Mouse (Mus musculus) heart, embryonic 10.5 days (tissue): ENCODE results near the gene Lrrc1. TPM values are rescaled to one million over a fixed set of nuclear protein-coding genes. Genes with fewer than 3 reads are reported as not detected.

ENCODE experiments used
- DNase-seq: peaks from one replicate; pipeline ENCODE4 v3.0.0-alpha.2; 2017; ENCODE audit warnings: low spot score
- H3K27ac ChIP-seq: fragments of 300-500 bp; sonication (generic); 2 replicates; pipeline ENCODE4 v1.5.1; 2016; ENCODE audit warnings: mild to moderate bottlenecking
- H3K27me3 ChIP-seq: fragments of 300-500 bp; sonication (generic); 2 replicates; pipeline ENCODE4 v1.6.1; 2016; ENCODE audit warnings: mild to moderate bottlenecking; ENCODE audit not compliant: poor library complexity, insufficient read depth, severe bottlenecking
- H3K36me3 ChIP-seq: fragments of 300-500 bp; sonication (generic); 2 replicates; pipeline ENCODE4 v1.6.1; 2016; ENCODE audit warnings: mild to moderate bottlenecking, moderate library complexity
- H3K4me1 ChIP-seq: fragments of 300-500 bp; sonication (generic); 2 replicates; pipeline ENCODE4 v1.6.1; 2016; ENCODE audit warnings: mild to moderate bottlenecking
- H3K4me3 ChIP-seq: fragments of 300-500 bp; sonication (generic); 2 replicates; pipeline ENCODE4 v1.5.1; 2016; ENCODE audit warnings: mild to moderate bottlenecking, moderate library complexity
- H3K9me3 ChIP-seq: fragments of 300-500 bp; sonication (generic); 2 replicates; pipeline ENCODE4 v1.6.1; 2016; ENCODE audit warnings: mild to moderate bottlenecking, moderate library complexity
- WGBS: fragments of 180-500 bp; shearing (Covaris S2); methylation state at CpG from one replicate; pipeline ENCODE4 v1.1.7; 2016; 5-methylcytosine and 5-hydroxymethylcytosine counted together
- microRNA-seq: library from miRNA; unstranded; fragments of <30 nt; microRNA quantifications from one replicate; pipeline ENCODE4, GENCODE M21; 2017
- polyA plus RNA-seq: library from polyadenylated mRNA; unstranded; fragments of >200 nt; fragmentation: Nextera tagmentation; extraction: Ambion mirVana; gene quantifications from 2 replicates; pipeline ENCODE4 v1.2.1, GENCODE M21; 2016

The Lrrc1 gene
- polyA plus RNA-seq, 1 experiment from 2014 or later = 13.5 TPM

DNA sequence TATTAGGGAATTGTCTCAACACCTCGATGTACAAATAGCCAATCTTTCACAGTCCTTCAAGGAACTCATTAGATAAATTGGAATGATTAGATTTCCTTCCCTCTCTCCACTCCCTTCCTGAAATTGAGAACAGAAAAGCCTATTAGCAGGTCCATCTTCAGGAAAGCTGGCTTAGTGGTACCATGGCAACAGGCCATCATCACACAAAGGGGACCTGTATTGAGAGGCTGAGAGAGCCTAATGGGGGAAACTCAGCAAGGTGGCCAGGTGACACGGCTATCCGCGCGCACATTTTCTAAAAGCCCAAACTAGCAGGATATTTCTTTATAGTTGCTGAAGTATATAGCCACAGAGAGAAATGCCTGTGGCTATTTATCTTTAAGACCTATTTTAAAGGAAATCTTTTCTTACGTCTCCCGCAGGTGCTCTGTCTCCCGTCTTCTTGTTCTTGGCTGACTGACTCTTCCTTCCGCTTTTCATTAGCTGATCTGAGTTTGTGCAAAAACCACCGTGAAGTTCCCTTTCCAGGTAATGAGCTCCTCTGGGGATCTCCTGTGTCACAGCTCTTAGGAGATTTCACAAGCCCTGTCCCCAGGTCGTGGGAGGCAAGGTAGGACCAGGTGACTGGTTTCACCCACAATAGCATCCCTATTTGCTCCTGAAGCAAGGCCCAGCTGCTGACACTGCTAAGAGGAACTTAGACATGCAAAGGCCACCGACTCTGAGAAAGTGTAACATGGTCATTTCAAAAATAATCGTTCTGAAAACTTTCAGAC is 145.6 kb downstream of the Lrrc1 start:
- Histone ChIP-seq H3K27me3 (no peaks in the 10 kb centered on the region), H3K9me3 (no peaks in the 10 kb centered on the region), H3K4me3 (no peak overlapping the region), H3K36me3 (no peaks in the 10 kb centered on the region), H3K4me1 (no peaks in the 10 kb centered on the region), H3K27ac (no peak overlapping the region)
- no peak for DNase-seq
- WGBS = 74% methylated on average over 13 of the region's 13 CpGs

DNA sequence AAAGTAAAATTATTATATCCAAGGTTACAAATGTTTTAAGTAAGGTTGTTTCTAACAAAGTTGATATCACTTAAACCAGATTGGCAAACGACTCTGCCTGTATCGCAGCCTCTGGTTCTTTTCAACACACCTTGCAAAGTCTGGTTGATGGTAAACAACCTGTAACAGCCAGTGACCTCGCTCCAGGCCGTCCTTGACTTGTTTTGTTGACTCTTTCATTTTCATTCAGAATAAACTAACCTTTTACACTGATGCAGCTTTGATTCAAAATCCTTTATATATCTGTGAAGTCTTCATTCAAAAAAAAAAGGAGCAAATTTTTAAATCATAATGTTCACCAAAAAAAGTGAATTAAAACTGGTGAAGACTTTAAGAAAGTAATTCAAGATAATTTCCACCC is 147.6 kb downstream of the Lrrc1 start:
- Histone ChIP-seq H3K36me3 (no peaks in the 10 kb centered on the region), H3K9me3 (no peaks in the 10 kb centered on the region), H3K27me3 (no peaks in the 10 kb centered on the region), H3K4me3 (no peak overlapping the region), H3K4me1 (no peaks in the 10 kb centered on the region), H3K27ac (no peak overlapping the region)
- no peak for DNase-seq
- 64% methylated on average over 4 of the region's 4 CpGs for WGBS

DNA sequence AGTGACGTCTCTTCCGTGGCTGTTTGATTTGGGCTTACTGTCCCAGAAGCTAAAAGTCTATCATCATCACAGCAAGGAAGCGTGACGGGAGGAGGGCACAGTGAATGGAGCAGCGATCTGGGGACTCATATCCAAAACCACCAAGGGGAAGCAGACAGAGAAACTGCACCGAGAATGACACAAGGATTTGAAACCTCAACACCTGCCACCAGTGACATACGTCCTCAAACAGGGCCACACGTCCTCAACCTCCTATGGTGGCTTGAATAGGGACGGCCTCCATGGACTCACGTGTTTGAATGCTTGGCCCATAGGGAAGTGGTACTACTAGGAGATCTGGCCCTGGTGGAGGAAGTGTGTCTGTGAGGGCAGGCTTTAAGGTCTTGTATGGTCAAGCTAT is 153.4 kb downstream of the Lrrc1 start:
- no peaks in the 10 kb centered on the region for H3K36me3 ChIP-seq
- no peaks in the 10 kb centered on the region for H3K27me3 ChIP-seq
- peaks cover 3% of the 10 kb centered on the region; the same call in 1 of the 2 replicates for H3K4me1 ChIP-seq
- H3K4me3 ChIP-seq = no peak overlapping the region
- 89% methylated on average over 10 of the region's 10 CpGs for WGBS
- no peaks in the 10 kb centered on the region for H3K9me3 ChIP-seq
- DNase-seq = no peak
- H3K27ac ChIP-seq = no peak overlapping the region

DNA sequence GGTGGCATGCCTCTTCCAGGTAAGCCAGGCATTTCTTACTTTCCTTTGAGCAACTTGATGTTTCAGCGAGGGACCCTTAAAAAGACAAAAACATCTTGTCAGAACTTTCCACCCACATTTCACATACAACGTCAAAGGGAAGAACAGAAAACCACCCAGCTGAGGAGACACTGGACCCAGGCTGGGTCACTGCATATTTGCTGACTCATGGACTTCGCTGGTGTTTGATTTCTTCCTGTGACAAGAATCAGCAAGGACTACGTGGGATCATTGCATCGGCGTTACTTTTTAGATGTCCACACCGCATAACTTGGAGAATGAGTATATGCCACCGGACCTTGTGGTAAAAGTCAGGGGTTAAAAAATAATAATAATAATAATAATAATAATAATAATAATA is 155.7 kb downstream of the Lrrc1 start:
- no peak overlapping the region for H3K4me3 ChIP-seq
- DNase-seq = no peak
- H3K27ac ChIP-seq = no peak overlapping the region
- no peaks in the 10 kb centered on the region for H3K27me3 ChIP-seq
- H3K9me3 ChIP-seq = no peaks in the 10 kb centered on the region
- H3K4me1 ChIP-seq = peaks cover 17% of the 10 kb centered on the region
- no peaks in the 10 kb centered on the region for H3K36me3 ChIP-seq
- 89% methylated on average over 8 of the region's 8 CpGs for WGBS

DNA sequence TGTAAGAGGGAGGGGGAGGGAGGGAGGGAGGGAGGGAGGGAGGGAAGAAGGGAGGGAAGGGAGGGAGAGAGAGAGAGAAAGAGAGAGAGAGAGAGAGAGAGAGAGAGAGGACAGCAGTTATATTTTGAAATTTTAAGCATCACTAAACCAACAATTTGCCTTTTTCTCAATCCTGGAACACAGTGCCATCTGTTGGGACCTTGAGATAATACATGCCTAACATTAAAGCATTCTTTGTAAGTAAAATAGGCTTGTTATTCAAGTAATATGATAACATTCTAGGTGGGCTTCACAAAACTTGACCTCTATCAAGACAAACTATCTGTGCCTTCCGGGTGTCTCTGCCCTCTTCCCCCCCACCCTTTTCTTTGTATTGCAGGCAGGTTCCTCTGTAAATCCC is 157.9 kb downstream of the Lrrc1 start:
- H3K4me1 ChIP-seq = peaks cover 26% of the 10 kb centered on the region
- 31% methylated on average over 1 of the region's 1 CpGs for WGBS
- no peaks in the 10 kb centered on the region for H3K27me3 ChIP-seq
- no peaks in the 10 kb centered on the region for H3K9me3 ChIP-seq
- no peak overlapping the region for H3K27ac ChIP-seq
- no peak for DNase-seq
- H3K4me3 ChIP-seq = no peak overlapping the region
- H3K36me3 ChIP-seq = no peaks in the 10 kb centered on the region

DNA sequence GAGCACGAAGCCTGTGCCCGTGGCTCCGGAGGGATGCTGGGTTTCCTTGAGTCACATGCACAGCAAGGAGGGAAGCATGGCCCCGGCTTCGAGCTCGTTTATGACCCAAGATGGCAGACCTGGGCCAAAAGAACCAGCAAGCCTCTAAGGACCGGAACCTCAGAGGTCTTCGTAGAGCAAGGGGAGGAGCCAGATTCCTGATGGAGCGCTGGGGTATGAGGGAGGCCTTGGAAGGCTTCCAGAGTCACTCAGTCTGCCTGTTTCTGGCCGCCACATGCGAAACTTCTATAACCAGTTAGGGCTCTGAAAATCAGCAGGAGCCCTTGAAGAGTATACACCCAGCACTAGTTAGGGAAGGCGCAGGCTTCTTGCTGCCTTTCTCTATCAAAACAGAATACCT is 159.1 kb downstream of the Lrrc1 start:
- Histone ChIP-seq H3K36me3 (no peaks in the 10 kb centered on the region), H3K27ac (peak overlapping the region; percentile 53), H3K9me3 (no peaks in the 10 kb centered on the region), H3K4me1 (peaks cover 26% of the 10 kb centered on the region), H3K4me3 (peak overlapping the region; percentile 34), H3K27me3 (no peaks in the 10 kb centered on the region)
- DNase-seq = no peak
- WGBS = 67% methylated on average over 12 of the region's 12 CpGs

DNA sequence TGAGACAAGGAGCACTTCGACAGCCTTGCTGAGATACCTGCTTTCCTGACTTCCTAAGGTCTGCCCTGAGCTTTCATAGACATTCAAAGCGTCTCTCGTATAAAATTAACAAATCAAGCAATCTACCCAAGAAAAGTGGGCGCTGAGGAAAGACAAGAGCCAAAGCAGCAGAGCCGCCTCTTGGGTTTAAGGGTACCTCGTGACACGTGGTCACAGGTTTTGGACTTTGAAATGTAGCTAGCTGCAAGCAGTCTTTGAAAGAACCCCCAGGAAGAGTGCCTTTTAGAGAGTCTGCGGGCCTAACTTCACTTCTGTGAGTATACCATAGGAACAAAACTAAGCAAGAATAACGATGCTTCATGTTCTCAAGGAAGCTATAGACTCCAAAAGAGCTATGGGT is 160.0 kb downstream of the Lrrc1 start:
- Histone ChIP-seq H3K27ac (no peak overlapping the region), H3K4me3 (no peak overlapping the region), H3K9me3 (no peaks in the 10 kb centered on the region), H3K27me3 (no peaks in the 10 kb centered on the region), H3K36me3 (no peaks in the 10 kb centered on the region), H3K4me1 (peaks cover 26% of the 10 kb centered on the region)
- no peak for DNase-seq
- WGBS = 80% methylated on average over 9 of the region's 9 CpGs

DNA sequence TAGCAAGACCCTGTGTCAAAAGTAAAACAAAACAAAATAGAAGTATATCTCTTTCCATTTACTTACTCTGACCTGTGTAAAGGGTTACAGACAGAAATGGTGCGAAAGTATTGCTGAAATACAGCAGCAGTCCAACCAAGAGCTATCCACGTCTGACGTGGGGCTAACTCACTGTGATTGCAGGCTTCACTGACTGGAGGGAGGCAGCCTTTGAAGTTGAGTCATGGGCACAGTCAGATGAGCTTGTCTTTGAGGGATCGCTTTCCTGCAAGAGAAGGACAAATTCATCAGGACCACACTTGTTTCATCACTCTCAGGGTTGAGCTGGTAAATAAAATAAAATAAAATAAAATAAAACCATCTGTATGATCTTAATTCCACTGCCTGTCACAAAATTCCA is 160.7 kb downstream of the Lrrc1 start:
- Histone ChIP-seq H3K27me3 (no peaks in the 10 kb centered on the region), H3K9me3 (no peaks in the 10 kb centered on the region), H3K27ac (no peak overlapping the region), H3K4me3 (no peak overlapping the region), H3K4me1 (peaks cover 26% of the 10 kb centered on the region), H3K36me3 (no peaks in the 10 kb centered on the region)
- DNase-seq = no peak
- 68% methylated on average over 4 of the region's 4 CpGs for WGBS

DNA sequence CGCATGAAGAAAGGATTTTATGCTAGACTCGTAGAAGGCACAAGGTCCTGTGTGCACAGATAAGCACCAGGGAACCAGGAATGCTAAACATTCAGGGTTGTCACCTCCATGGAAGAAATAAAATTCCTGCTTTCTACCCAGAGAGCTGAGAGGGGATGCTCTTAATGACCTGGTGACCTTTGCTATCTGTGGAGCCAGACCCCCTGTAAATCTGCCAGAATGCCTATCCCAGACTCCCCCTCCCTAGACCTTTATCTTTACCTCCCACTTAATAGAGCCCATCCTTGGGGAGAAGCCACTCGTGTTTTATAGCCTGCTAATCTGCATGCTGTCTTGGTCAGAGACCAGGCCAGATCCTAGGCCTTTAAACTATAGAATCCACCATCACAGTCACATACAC is 162.2 kb downstream of the Lrrc1 start:
- Histone ChIP-seq H3K27ac (no peak overlapping the region), H3K27me3 (no peaks in the 10 kb centered on the region), H3K36me3 (no peaks in the 10 kb centered on the region), H3K9me3 (no peaks in the 10 kb centered on the region), H3K4me3 (no peak overlapping the region), H3K4me1 (peaks cover 32% of the 10 kb centered on the region)
- WGBS = 24% methylated on average over 3 of the region's 3 CpGs
- no peak for DNase-seq

DNA sequence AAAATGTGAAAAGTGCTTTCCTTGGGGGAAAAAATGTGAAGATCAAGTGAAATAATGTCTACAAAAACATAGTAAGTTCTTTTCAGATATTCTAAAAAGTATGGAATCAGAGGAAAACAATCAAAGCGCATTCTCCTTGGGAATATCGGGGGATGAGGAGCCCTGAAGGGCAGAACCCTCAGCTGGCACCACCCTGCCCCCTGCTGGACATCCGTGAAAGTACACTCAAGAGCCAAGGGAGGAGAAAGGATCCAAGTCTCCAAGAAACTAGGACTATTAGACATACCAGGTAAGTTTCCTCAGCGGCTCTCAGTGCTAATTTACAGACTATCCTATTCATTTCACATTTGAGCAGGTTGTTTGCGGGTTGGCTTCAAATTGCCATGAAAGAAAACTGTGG is 163.1 kb downstream of the Lrrc1 start:
- DNase-seq = no peak
- Histone ChIP-seq H3K4me3 (no peak overlapping the region), H3K36me3 (no peaks in the 10 kb centered on the region), H3K27me3 (no peaks in the 10 kb centered on the region), H3K4me1 (peaks cover 31% of the 10 kb centered on the region), H3K9me3 (no peaks in the 10 kb centered on the region), H3K27ac (no peak overlapping the region)
- 18% methylated on average over 5 of the region's 5 CpGs for WGBS

Small RNA genes within 50 kb of the gene (microRNA-seq; reads per million reads assigned to microRNA genes)
- gene Gm25250 = not detected

Other genes with a start within 250 kb of the Lrrc1 start
- gene Mlip, start 191.9 kb downstream of the Lrrc1 start, polyA plus RNA-seq = 38.6 and 68.6 TPM in 2 replicates
- 35.8 and 68.3 TPM in 2 replicates for gene Klhl31, start 91.6 kb upstream of the Lrrc1 start, polyA plus RNA-seq
- 12.2 and 15.4 TPM in 2 replicates for gene Gclc, start 209.7 kb upstream of the Lrrc1 start, polyA plus RNA-seq